Mouse (Mus musculus) CD4-positive, CD25-positive, alpha-beta regulatory T cell, adult 9 weeks (primary cell): Measurements from ENCODE around the gene Psmc1. TPM values are rescaled to one million over a fixed set of nuclear protein-coding genes. Genes with fewer than 3 reads are reported as not detected.

ENCODE experiments used
- polyA plus RNA-seq: library from polyadenylated mRNA; unstranded; fragments of 100-300 nt; shearing (Covaris generic); gene quantifications from one replicate; pipeline ENCODE4 v1.2.1, GENCODE M21; 2017

Gene Psmc1
- 178 TPM for polyA plus RNA-seq

GRCm38 (mm10) chr12:100109986-100110696 lies at the start of gene Psmc1:
Psmc1 (plus strand) TSS chr12:100110154.

GRCm38 (mm10) chr12:100159261-100159975 lies 49.5 kb downstream of the Psmc1 start, which contains the start of gene Nrde2:
Nrde2 (minus strand) TSS chr12:100159653.

Other genes starting within 250 kb of the Psmc1 start
- 0.78 TPM for gene Efcab11, start 225.7 kb upstream of the Psmc1 start, polyA plus RNA-seq
- gene Tdp1, start 225.6 kb upstream of the Psmc1 start, polyA plus RNA-seq: 34.3 TPM
- gene Kcnk13, start 145.7 kb upstream of the Psmc1 start, polyA plus RNA-seq: not detected
- gene Nrde2, start 49.5 kb downstream of the Psmc1 start, polyA plus RNA-seq: 35.6 TPM
- gene Calm1, start 89.3 kb downstream of the Psmc1 start, polyA plus RNA-seq: 1,632 TPM